Mouse (Mus musculus) c-Kit-positive CD71-positive TER-119-positive erythroid progenitor cells, embryonic 14.5 days (primary cell): ENCODE measurements around the gene Cda.
A peak's percentile ranks its signal among the peaks of the same experiment; 100 is the strongest.

Experiments used
- DNase-seq: peaks from one replicate; pipeline ENCODE4 v3.0.0-alpha.2; 2013; ENCODE audit warnings: low spot score

The Cda gene

GRCm38 (mm10) chr4:138367641-138368497 lies at the start of gene Cda:
Gene Cda, minus strand, starts transcription at chr4:138367992.
- no peak for DNase-seq

GRCm38 (mm10) chr4:138416414-138416813 lies 48.6 kb upstream of the Cda start:
- DNase-seq, result no peak

DNA sequence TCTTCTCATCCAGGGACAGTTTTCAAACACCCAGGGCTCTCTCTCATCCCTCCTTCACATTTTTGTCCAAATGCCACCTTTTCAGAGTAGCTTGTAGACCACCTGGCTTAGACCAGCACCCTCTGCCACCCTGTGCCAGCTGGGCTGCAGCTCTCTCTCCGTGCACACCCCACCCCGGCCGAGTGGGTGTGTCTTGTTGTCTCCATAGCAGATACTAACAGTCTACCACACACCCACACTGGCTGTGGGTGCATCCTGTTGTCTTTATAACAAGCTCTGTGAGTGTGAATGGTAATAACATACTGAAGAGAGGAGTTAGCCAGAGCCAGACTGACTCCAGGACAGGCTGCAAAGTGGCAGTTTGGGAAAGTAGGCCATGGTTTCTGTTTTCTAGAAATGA lies 48.2 kb upstream of the Cda start:
- DNase-seq, result no peak

GRCm38 (mm10) chr4:138414725-138415124 lies 46.9 kb upstream of the Cda start:
- DNase-seq, result no peak

DNA sequence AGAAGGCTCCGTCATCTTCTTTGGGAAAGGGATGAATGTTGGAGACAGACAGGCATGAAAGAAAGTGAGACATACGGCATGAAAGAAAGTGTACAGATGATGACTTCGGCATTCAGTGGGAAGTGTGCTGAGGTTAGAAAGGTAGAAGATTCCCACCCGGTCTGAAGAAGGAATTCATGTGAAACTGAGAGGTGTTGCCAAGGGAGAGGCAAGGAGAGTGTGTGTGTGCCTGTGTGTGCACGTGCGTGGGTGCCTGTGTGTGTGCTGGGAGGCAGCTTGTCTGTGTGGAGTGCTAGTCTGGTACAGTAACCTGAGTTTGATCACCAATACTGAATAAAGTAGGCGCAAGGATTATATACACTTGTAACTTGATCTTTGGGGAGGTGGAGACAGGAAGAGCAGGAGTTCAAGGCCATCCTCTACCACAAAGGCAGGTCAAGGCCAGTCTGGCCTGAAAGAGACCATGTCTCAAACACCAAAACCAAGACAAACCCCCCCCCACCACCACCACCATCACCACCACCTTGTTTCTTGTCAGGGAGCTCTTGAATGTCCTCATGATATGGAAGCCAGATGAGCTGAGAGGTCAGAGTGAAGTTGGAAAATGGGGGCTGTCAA lies 43.8 kb upstream of the Cda start:
- no peak for DNase-seq

DNA sequence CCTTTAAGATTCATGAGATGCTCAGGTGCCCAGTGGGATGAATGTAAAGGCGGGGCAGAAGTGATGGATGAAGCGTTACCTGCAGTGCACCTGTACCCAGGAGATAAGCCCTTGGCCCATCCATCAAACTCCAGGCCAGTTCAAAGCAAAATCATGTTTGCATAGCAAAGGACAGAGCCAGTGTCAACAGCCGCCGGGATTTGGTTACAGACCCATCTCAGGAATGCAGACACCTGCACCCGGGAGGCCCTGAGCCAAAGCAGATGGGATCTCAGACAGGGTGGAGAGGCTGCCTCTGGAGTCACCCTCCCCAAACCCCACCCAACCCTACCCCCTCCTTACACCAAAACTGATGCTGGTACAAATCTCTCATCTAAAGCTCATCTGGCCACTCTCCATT lies 43.2 kb upstream of the Cda start:
- DNase-seq, result no peak

GRCm38 (mm10) chr4:138407479-138408194 lies 39.8 kb upstream of the Cda start:
- no peak for DNase-seq

- peak; percentile 20 for DNase-seq
These were observed 37.0 kb upstream of the Cda start for GRCm38 (mm10) chr4:138404806-138405205.

GRCm38 (mm10) chr4:138396711-138397110 lies 28.9 kb upstream of the Cda start:
- no peak for DNase-seq

DNA sequence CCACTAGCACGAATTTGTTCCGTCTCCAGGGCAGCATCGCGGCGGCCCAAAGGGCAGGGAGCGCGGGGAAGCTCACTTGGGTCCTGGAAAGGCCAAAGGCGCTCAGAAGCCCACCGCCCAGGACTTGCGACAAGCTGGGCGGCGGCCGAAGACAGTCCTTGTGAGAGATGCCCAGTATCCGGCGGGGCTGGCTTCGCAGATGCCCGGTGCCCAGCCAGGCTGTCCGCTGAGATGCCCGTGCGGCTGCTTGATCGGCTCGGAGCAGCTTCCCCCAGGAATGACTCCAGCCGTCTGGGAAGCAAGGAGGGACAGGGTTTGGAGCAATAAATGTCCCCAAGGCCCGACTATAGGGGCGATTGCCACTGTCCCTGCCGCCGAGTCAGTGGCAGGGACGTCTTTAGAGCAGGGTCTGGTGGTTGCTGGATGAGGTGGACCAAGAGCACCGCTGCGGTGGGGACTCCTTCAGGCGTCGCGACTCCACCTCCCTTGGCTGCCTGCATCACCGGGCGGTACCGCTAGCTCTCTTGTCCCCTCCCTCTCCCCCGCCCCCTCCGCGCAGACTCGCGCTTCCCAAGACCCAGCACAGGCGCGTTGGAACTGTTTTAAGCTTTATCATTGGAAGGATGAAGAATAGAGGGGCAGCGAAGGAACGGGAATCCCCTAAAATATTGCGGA lies 28.3 kb upstream of the Cda start, which contains the start of gene Fam43b:
Fam43b (minus strand) TSS at position 558 of the 675 bp plus-strand sequence.
- DNase-seq, result no peak

DNA sequence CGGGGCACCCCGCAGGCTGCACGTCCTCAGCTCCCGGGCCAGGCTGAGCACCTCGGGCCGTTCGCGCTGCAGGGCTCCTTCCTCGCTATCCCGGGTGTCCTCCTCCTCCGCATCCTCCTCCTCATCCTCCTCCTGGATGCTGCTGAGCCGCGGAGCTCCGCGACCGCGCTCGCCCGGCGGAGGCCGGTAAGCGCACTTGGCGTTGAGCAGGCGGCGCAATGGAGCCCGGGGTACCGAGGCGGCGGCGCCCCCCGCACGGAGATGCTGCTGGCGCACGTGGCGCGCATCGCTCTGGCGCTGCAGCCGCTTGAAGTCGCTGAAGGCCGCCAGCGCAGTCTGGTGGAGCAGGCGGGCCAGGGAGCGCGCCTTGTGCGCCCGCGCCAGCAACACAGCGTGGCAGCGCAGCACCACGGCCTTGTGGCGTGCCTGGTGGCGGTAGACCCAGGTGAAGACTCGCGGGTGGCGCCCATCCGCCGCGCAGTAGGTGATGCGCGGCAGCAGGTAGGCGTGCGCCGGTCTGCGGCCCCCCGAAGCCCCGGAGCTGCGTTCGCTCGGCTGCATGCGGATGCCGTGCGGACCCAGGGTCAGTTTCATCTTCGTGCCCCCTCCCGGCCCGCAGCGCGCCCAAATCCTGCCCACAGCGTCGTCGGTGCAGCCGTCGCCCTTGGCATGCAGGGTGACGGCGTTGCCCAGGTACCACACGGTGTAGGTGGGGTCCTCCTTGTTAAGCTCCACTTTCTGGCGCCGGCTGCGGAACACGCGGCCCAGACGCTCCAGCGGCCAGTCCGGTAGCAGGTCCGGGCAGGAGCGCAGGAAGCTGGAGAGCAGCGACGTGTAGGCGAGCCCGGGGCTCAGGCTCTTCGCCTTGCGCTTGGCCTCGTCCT lies 27.5 kb upstream of the Cda start:
- no peak for DNase-seq

GRCm38 (mm10) chr4:138393703-138394102 lies 25.9 kb upstream of the Cda start:
- no peak for DNase-seq

- no peak for DNase-seq
These were observed 16.0 kb upstream of the Cda start for GRCm38 (mm10) chr4:138383789-138384188.

DNA sequence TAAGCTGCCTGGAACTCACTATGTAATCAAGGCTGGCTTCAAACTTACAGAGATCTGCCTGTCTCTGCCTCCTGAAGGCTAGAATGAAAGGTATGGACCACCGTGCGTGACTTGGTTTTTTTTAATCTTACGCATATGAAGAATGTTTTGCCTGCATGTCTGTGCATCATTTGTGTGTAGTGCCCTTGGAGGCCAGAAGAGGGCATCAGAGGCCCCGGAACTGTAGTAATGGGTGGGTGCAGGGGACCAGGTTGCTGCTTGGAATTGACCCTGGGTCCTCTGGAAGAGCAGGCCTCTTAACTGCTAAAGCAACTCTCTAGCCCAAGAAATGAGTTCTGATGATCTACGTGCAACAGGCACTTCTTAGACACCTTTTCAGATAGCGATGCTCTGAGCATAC lies 14.7 kb upstream of the Cda start:
- DNase-seq, result no peak

- no peak for DNase-seq
These were observed 12.4 kb upstream of the Cda start for GRCm38 (mm10) chr4:138380132-138380689.

- no peak for DNase-seq
These were observed 11.5 kb upstream of the Cda start for GRCm38 (mm10) chr4:138379091-138379840.

GRCm38 (mm10) chr4:138377526-138377925 lies 9.7 kb upstream of the Cda start:
- DNase-seq, result no peak

DNA sequence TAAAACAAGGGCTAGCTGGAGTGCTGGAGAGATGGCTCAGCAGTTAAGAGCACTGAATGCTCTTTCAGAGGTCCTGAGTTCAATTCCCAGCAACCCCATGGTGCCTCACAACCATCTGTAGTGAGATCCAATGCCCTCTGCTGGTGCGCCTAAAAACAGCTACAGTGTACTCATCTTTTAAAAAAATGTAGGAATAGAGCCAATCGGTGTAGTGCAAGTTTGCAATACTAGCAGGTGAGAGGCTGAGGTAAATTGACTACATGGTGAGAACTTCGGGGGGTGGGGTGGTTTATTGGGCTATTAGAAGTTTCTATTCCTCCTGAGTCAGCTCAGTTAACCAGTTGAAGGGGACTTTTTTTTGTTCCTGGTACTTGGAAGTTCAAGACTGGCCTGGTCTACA lies 7.3 kb upstream of the Cda start:
- no peak for DNase-seq

DNA sequence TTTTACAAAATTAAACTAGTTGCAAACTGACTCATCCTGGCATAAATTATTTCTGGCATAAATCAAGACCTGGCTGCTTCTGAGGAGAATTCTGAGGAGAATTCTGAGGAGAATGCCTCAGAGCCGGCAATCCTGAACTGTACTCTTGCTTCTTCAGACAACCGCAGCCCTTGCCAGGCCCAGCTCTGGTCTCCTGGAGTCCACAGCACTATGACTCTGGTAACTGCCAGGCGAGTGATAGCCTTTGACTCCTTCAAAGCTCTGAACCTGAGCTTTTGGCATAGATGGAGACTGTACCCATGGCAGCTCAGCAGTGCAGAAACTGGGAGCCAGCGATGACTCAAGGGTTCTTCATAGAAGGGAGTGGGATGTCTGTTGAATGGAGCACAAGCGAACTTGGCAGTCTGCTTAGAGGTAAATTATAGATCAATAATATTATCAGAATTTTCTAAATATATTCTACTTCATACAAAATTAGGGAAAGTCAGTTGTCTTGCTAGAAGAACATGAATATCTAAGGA lies 3.3 kb upstream of the Cda start:
- DNase-seq, result no peak
